Mouse (Mus musculus): ENCODE data around the gene Gm49391.
"Not testable (repeated sequence)": the region's sequence is repeated elsewhere in the genome, so short reads cannot be mapped to it uniquely, and the experiment has no call there.

DNA sequence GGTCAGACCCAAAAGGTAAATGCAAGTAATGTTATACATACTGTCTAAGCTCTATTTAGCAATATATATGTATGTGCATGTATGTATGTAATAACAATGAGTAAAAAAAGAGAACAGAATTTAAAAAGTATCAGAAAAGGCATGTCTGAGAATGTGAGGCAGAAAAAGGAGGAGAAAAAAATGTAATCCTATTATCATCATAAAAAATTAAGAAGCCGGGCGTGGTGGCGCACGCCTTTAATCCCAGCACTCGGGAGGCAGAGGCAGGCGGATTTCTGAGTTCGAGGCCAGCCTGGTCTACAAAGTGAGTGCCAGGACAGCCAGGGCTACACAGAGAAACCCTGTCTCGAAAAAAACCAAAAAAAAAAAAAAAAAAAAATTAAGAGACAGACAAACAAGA, 39.6 kb downstream of the Gm49391 start, which contains the start of gene Gm49392:
- TF ChIP-seq POLR2A (IDR thresholded peaks at IDR 0.05; ENCODE audit: borderline replicate concordance, insufficient read depth, low read length); CTCF (IDR thresholded peaks at IDR 0.05; ENCODE audit: borderline replicate concordance, insufficient read depth, low read depth, low read length): not testable (repeated sequence)
